Mouse (Mus musculus): Measurements from ENCODE around the gene Apob. TPM values are rescaled to one million over a fixed set of nuclear protein-coding genes. Genes with fewer than 3 reads are reported as not detected.

Apob gene
- not detected for total RNA-seq (2023)

GRCm38 (mm10) chr12:7977466-7978189 lies at the start of gene Apob:
Apob (plus strand) TSS chr12:7977648.

Other genes with a start within 250 kb of the Apob start
- gene Ldah, start 230.5 kb downstream of the Apob start, total RNA-seq (2023): 10 to 100 TPM; 42.4 to 43.6 TPM

Measured in B cell, adult 67 days (primary cell).